Mouse (Mus musculus): ENCODE measurements around the gene Serbp1.
"Not testable (repeated sequence)": the region's sequence is repeated elsewhere in the genome, so short reads cannot be mapped to it uniquely, and the experiment has no call there.

Gene Serbp1

DNA sequence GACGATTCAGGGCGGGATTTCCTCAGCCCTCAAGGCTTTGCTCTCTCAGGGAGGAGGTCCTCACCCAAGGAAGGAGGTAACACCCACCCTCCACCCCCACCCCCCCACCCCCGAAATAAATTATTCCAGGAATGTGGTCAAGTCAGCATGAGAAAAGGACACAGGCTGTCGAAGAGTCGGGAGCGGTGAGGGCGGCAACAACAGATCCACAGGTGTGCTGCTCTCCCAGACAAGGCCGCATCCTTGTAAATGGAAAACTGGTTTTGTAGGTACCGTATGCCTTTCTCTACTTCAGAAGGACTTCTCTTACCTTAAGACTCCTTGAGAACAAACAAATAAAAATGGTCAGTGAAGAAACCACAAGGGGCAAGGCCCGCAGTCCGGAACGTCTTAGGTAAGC is at the start of gene Serbp1:
TSS of gene Serbp1 (plus strand) at position 200 of the 400 bp plus-strand sequence.
- DNase-seq = no peak

- DNase-seq = no peak
Observed at GRCm38 (mm10) chr6:67193591-67193990, 44.4 kb upstream of the Serbp1 start.

GRCm38 (mm10) chr6:67194606-67195005 is 43.4 kb upstream of the Serbp1 start:
- no peak for DNase-seq

GRCm38 (mm10) chr6:67195148-67195611 is 42.8 kb upstream of the Serbp1 start:
- DNase-seq = no peak

- no peak for DNase-seq
Observed at GRCm38 (mm10) chr6:67196821-67197220, 41.2 kb upstream of the Serbp1 start.

DNA sequence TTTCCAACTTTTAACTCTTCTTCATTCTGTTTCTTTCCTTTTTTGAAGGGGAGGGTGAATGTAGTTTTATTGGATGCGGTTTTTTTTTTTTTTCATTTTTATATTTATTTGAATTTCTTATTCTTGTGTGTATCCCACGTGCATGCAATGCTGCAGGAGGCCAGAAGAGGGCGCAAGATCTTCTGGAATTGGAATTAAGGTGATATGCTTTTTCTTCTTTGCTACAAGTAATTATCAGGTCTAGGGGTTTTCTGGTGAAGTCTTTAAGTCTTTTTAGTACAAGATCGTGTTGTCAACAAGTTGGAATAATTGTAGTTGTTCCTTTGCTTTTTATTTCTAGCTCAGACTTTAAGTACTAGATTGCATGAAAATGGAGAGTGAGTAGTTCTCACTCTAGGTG is 39.9 kb upstream of the Serbp1 start:
- DNase-seq = peak; percentile 22

DNA sequence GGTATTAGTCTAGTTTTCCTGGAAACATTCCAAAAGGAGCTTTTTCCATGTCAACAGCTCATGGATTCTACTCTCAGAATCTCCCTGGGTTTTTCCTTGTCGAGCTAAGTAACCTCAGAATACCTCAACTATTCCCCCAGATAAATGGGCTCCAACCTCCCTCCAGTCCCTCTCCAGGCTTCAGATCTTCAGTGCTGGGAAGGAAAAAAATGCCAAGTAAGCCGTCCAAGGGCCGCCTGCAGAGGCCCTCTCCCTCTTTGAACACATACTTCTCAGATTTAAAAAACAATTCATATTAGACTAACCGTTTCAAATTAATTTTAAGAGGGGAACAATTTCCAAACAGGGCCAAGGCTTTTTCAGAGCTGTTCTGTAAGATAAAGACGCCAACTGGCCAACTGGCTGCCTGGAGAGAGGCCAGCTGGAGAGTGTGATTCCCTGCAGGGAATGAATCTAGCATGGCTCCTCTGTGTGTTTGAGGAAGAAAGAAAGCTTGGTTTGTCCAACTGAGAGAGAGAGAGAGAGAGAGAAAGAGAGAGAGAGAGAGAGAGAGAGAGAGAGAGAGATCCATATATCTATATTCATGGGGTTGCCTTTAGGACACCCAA is 37.2 kb upstream of the Serbp1 start:
- DNase-seq = peak; percentile 70

DNA sequence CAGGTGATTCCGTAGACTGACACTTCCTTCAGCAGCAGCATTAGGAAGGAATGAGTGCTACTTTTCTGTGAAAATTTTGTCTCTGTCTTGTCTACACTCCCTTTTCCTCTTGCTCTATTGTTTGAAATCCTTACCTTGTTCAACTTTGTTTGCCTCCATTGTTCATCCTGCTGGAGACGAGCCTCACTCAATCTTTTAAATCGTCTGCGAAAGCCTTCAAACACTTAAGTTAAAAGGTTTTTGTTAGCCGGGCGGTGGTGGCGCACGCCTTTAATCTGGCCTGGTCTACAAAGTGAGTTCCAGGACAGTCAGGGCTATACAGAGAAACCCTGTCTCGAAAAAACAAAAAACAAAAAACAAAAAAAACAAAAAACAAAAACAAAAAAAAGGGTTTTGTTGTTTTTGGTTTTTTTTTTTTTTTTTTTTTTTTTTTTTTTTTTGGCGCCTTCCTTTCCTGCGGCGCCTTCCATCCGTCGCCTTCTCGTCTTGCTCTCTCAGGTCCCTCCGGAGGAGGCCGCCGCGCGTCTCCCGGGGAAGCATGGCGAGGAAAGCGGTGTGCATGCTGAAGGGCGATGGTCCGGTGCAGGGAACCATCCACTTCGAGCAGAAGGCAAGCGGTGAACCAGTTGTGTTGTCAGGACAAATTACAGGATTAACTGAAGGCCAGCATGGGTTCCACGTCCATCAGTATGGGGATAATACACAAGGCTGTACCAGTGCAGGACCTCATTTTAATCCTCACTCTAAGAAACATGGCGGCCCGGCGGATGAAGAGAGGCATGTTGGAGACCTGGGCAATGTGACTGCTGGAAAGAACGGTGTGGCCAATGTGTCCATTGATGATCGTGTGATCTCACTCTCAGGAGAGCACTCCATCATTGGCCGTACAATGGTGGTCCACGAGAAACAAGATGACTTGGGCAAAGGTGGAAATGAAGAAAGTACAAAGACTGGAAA is 32.6 kb upstream of the Serbp1 start:
- DNase-seq = no peak

DNA sequence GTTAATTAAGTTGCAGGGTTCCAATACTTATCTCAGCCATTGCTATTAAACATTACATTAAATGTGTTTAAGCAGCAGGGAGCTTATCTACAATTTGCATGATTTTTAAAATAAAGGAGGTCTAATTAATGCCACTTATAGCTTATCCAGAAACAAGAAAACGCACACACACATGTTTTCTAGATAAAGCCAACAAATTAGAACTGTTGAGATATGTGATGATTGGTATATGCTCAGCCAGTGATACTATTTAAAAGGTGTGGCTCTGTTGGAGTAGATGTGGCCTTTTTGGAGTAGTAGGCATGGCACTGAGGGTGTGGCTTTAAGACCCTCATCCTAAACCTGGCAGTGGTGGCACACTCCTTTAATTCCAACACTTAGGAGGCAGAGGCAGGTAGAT is 25.6 kb upstream of the Serbp1 start:
- no peak for DNase-seq

DNA sequence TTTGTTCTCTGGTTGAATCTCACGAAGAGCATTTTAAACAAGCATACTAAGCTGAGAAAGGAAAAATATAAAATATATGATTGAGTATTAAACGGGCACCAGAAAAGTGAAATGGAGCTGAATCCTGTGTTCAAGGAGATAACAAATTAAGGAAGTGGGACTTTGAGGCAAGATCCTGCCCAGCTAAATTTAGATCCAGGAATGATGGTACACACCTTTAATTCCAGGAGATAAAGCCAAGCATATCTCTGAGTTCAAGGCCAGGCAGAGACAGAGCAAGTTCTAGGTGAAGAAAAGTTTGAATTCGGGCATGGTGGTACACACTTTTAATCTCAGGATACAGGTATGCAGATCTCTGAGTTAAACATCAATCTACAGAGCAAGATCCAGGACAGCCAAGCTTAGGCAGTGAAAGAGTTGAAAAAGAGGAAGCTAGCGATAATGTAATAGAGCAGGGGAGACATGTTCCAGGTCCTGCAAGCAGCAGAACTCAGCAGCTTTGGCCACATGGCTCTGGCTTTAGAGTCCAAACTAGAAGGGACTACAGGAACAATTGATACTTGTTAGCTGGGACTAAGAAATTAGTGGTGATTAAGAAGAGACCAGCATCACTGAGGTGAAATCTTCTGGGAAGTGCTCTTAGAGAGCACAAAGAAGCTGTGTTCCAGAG is 24.4 kb upstream of the Serbp1 start:
- no peak for DNase-seq

GRCm38 (mm10) chr6:67217402-67217801 is 20.6 kb upstream of the Serbp1 start:
- no peak for DNase-seq

- DNase-seq = no peak
Observed at GRCm38 (mm10) chr6:67217846-67218245, 20.1 kb upstream of the Serbp1 start.

GRCm38 (mm10) chr6:67218566-67218965 is 19.4 kb upstream of the Serbp1 start:
- no peak for DNase-seq

GRCm38 (mm10) chr6:67219931-67220330 is 18.0 kb upstream of the Serbp1 start:
- DNase-seq = not testable (repeated sequence)

DNA sequence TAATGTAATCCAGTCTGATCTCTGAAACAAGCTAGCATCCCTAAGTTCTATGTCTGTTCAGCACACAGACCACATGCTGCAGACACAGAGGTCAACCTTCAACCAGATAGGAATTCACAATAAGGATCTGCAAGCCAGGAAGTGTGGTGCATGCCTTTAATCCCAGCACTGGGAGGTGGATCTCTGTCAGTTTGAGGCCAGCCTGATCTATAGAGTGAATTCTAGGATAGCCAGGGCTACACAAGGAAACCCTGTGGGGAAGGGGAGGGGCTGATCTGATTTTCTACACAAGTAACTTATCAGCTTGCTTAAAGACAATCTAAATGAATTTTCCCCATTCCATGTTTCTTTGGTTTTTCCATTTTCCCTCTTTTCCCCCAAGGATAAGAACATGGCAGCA is 17.2 kb upstream of the Serbp1 start:
- no peak for DNase-seq

DNA sequence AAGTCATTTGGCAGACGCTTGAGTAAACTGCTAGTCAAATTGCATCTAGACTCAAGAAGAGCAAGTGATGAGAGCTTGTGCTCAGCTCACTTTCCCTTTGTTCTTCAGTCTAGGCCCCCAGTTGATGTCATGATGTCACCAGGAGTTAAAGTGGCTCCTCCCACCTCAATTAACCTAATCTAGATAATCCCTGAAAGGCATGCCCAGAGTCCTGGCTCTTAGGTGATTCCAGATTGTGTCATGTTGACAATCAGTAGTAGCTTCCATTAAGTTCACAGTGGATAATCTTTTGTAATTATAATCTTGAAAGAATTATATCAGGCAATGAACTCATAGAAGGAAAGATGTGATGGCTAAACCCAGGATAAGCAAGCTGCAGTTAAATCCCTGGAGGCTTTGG is 14.9 kb upstream of the Serbp1 start:
- no peak for DNase-seq

GRCm38 (mm10) chr6:67223499-67223898 is 14.5 kb upstream of the Serbp1 start:
- no peak for DNase-seq

- DNase-seq = no peak
Observed at GRCm38 (mm10) chr6:67226286-67226685, 11.7 kb upstream of the Serbp1 start.

DNA sequence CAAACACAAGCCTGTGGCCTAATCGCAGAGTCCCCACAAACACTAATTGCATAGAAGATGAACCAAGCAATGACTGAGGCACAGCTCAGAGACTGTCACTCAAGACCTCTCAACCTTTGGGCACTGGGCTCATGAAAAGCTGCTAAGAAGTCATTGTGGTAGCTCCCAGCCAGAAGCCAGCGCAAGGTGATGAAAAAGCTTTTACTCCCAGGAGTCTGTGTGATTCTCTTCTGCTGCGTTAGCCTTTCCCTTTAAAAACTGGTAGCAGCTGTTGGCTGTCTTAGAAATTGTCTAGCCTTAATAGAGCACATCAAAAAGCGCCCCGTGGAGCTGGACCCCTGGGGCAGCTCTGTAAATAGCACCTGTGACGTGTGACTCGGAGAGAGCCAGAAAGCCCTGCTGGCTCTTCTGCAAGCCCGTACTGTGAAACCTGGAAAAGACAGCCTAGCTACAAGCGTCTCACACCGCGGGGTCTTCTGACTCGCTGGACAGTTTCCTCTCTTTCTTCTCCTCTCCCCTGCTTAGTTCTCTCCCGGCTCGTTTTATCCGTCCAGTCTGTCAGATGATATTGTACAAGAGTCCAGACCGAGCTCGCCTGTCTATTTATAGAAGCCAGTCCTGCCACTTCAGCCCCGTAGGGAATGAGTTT is 9.4 kb upstream of the Serbp1 start:
- peak; percentile 61 for DNase-seq

- no peak for DNase-seq
Observed at GRCm38 (mm10) chr6:67229521-67229920, 8.5 kb upstream of the Serbp1 start.

GRCm38 (mm10) chr6:67229922-67230518 is 8.0 kb upstream of the Serbp1 start:
- DNase-seq = no peak

DNA sequence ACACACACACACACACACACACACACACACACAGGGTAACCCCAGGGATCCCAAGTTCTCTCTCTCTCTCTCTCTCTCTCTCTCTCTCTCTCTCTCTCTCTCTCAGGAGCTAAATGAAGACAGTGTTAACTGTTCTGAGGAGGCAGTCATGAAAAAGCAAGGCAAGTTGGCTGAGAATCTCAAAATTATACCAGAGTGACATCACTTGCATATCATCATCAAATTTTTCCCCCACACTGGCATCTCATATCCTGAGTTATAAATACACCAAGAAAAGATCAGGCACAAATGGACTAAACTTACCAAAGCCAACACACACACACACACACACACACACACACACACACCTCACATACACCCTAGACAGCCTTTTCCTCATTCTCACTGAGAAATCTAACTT is 7.0 kb upstream of the Serbp1 start:
- DNase-seq = no peak

DNA sequence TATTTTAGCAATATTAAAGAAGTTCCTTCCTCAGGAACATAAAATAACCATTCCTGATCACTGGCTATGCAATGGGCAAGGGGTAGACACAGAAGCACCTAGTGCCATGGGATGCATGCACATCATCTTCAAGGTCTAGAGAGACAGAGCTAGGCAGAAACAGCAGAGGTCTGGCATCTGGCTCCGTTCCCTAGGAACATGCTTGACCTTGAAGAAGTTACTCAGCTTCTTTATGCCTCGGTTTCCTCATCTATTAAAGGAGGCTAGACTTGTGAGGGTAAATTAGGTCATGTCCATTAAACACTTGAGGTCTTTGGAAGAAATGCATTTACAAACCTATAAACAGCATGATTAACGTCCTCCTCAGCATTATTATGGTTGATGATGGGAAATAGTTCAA is 2.3 kb upstream of the Serbp1 start:
- no peak for DNase-seq
